ENCODE assay signal across 9 mouse cellular contexts in genomic region chr16:17807192-17808009, GRCm38 (mm10). TPM values are rescaled to one million over a fixed set of nuclear protein-coding genes. Genes with fewer than 3 reads are reported as not detected.
A peak's percentile ranks its signal among the peaks of the same experiment; 100 is the strongest.
DNase-seq lines count a peak whose midpoint lies in the region; ATAC-seq and TF ChIP-seq lines count a peak whose summit lies in the region.
"Had no signal": no experiment of that assay in that cellular context is flagged by ENCODE, and none has a peak within 500 bp of the region (broad histone marks: within the 10 kb centered on the region; RNA-seq: fewer than 3 reads in every experiment).

No protein-coding gene starts in this region.

- WGBS in forebrain, embryonic 13.5 days: 2% methylated on average over 73 of the region's 73 CpGs
- 13% methylated on average over 68 of the region's 73 CpGs for WGBS in heart, postnatal 0 days
- WGBS in liver, embryonic 13.5 days (ENCODE audit: insufficient replicate concordance): 4% methylated on average over 73 of the region's 73 CpGs
- WGBS in neural tube, embryonic 11.5 days: 2% methylated on average over 72 of the region's 73 CpGs
- 12% methylated on average over 73 of the region's 73 CpGs for WGBS in stomach, embryonic 15.5 days

- peak overlapping the region; percentile 92 for H3K9ac ChIP-seq in forebrain, embryonic 13.5 days
- peak overlapping the region; percentile 18 for H3K9ac ChIP-seq in heart, postnatal 0 days (replicated peaks; ENCODE audit: low read depth, low read length)
- peak overlapping the region; percentile 66 for H3K9ac ChIP-seq in liver, embryonic 13.5 days
- H3K9ac ChIP-seq in neural tube, embryonic 11.5 days (ENCODE audit: low read length): peak overlapping the region; percentile 83
- H3K9ac ChIP-seq in stomach, embryonic 15.5 days: peak overlapping the region; percentile 14

- no peaks in the 10 kb centered on the region for H3K9me3 ChIP-seq in forebrain, embryonic 13.5 days (replicated peaks)
- no peaks in the 10 kb centered on the region for H3K9me3 ChIP-seq in heart, postnatal 0 days (replicated peaks; ENCODE audit: control insufficient read depth, low read length)
- H3K9me3 ChIP-seq in liver, embryonic 13.5 days (replicated peaks): no peaks in the 10 kb centered on the region
- H3K9me3 ChIP-seq in neural tube, embryonic 11.5 days (ENCODE audit: control insufficient read depth, low read length): no peaks in the 10 kb centered on the region
- no peaks in the 10 kb centered on the region for H3K9me3 ChIP-seq in stomach, embryonic 15.5 days

- peak overlapping the region; percentile 77 for H3K27ac ChIP-seq in forebrain, embryonic 13.5 days
- H3K27ac ChIP-seq in heart, postnatal 0 days (ENCODE audit: low read depth): no peak overlapping the region
- H3K27ac ChIP-seq in liver, embryonic 13.5 days: no peak overlapping the region
- H3K27ac ChIP-seq in neural tube, embryonic 11.5 days (ENCODE audit: low read depth, low read length): peak overlapping the region; percentile 60
- no peak overlapping the region for H3K27ac ChIP-seq in stomach, embryonic 15.5 days

- TF ChIP-seq EP300 in heart, postnatal 0 days (IDR thresholded peaks at IDR 0.05; ENCODE audit: low read depth): no peak

- no peak for TF ChIP-seq CTCF in heart, postnatal 0 days (IDR thresholded peaks at IDR 0.05; ENCODE audit: low read depth)

- peak overlapping the region; percentile 65 for H3K4me3 ChIP-seq in forebrain, embryonic 13.5 days
- H3K4me3 ChIP-seq in heart, postnatal 0 days (ENCODE audit: low read depth, low read length): peak overlapping the region; percentile 44
- H3K4me3 ChIP-seq in liver, embryonic 13.5 days (replicated peaks): peak overlapping the region; percentile 56
- H3K4me3 ChIP-seq in neural tube, embryonic 11.5 days (ENCODE audit: low read depth, low read length): peak overlapping the region; percentile 55
- H3K4me3 ChIP-seq in stomach, embryonic 15.5 days (replicated peaks): peak overlapping the region; percentile 44

- DNase-seq in CD4-positive helper T cell, adult 2 months (ENCODE audit: low read depth, low spot score): peak; percentile 90
- peak; percentile 78 for DNase-seq in c-Kit-positive CD71-negative TER-119-negative erythroid progenitor cells, embryonic 14.5 days (ENCODE audit: low read depth)
- DNase-seq in heart, postnatal 0 days (ENCODE audit: low spot score): peak; percentile 67
- peak; percentile 82 to 91 for DNase-seq in kidney, postnatal 36 days
- peak; percentile 64 for DNase-seq in liver, embryonic 13.5 days
- DNase-seq in neural tube, embryonic 11.5 days (ENCODE audit: low spot score): peak; percentile 94

- peak overlapping the region; percentile 97 for H3K4me2 ChIP-seq in forebrain, embryonic 13.5 days
- H3K4me2 ChIP-seq in heart, postnatal 0 days (ENCODE audit: low read depth, low read length): peak overlapping the region; percentile 76
- H3K4me2 ChIP-seq in liver, embryonic 13.5 days: peak overlapping the region; percentile 77
- peak overlapping the region; percentile 97 for H3K4me2 ChIP-seq in neural tube, embryonic 11.5 days (ENCODE audit: low read depth)
- peak overlapping the region; percentile 82 for H3K4me2 ChIP-seq in stomach, embryonic 15.5 days

- H3K27me3 ChIP-seq in forebrain, embryonic 13.5 days: peaks cover 73% of the 10 kb centered on the region
- H3K27me3 ChIP-seq in heart, postnatal 0 days (ENCODE audit: control insufficient read depth, insufficient read depth, low read length): peaks cover 48% of the 10 kb centered on the region
- H3K27me3 ChIP-seq in liver, embryonic 13.5 days: peaks cover 96% of the 10 kb centered on the region
- peaks cover 58% of the 10 kb centered on the region for H3K27me3 ChIP-seq in neural tube, embryonic 11.5 days (ENCODE audit: control insufficient read depth, insufficient read depth, low read length)
- peaks cover 44% of the 10 kb centered on the region for H3K27me3 ChIP-seq in stomach, embryonic 15.5 days (replicated peaks)

- H3K36me3 ChIP-seq in forebrain, embryonic 13.5 days (ENCODE audit: poor library complexity, severe bottlenecking): no peaks in the 10 kb centered on the region
- H3K36me3 ChIP-seq in heart, postnatal 0 days (replicated peaks; ENCODE audit: control insufficient read depth, insufficient read depth, low read length): no peaks in the 10 kb centered on the region
- no peaks in the 10 kb centered on the region for H3K36me3 ChIP-seq in liver, embryonic 13.5 days
- H3K36me3 ChIP-seq in neural tube, embryonic 11.5 days (ENCODE audit: control insufficient read depth, insufficient read depth, low read length): 0 out of 2 replicates have a peak, but pooled peaks cover 3% of the 10 kb centered on the region
- peaks cover 10% of the 10 kb centered on the region for H3K36me3 ChIP-seq in stomach, embryonic 15.5 days

- peaks cover 47% of the 10 kb centered on the region for H3K4me1 ChIP-seq in forebrain, embryonic 13.5 days
- H3K4me1 ChIP-seq in heart, postnatal 0 days (ENCODE audit: control insufficient read depth, insufficient read depth): peaks cover 17% of the 10 kb centered on the region
- peaks cover 48% of the 10 kb centered on the region for H3K4me1 ChIP-seq in liver, embryonic 13.5 days (replicated peaks)
- H3K4me1 ChIP-seq in neural tube, embryonic 11.5 days (ENCODE audit: control insufficient read depth, insufficient read depth, low read length): peaks cover 44% of the 10 kb centered on the region
- peaks cover 63% of the 10 kb centered on the region for H3K4me1 ChIP-seq in stomach, embryonic 15.5 days

- ATAC-seq in forebrain, embryonic 13.5 days: peak; percentile 92
- peak; percentile 75 for ATAC-seq in heart, postnatal 0 days (ENCODE audit: insufficient read depth, low read depth)
- ATAC-seq in liver, embryonic 13.5 days (ENCODE audit: low read depth): peak; percentile 69
- ATAC-seq in neural tube, embryonic 11.5 days (ENCODE audit: insufficient read depth, low FRiP score, low TSS enrichment): peak; percentile 86
- peak; percentile 62; the same call in 1 of the 2 replicates for ATAC-seq in stomach, embryonic 15.5 days (ENCODE audit: insufficient read depth, low FRiP score, low read depth)

RNA-seq across cellular contexts. Expression of gene Scarf2, which starts 10.3 kb away (rescaled TPM):
- 0.76 and 1.1 TPM in 2 replicates for polyA plus RNA-seq in forebrain, embryonic 13.5 days (2015; fragmentation: Nextera tagmentation; extraction: Ambion mirVana)
- 19.3 and 25.4 TPM in 2 replicates for total RNA-seq in heart, postnatal 0 days (2014; rRNA removed; ENCODE audit: low replicate concordance)
- 2.6 and 2.8 TPM in 2 replicates for polyA plus RNA-seq in heart, postnatal 0 days (2015; fragmentation: Nextera tagmentation; extraction: Ambion mirVana)
- 1.0 TPM in 2 replicates for polyA plus RNA-seq in liver, embryonic 13.5 days (2015; fragmentation: Nextera tagmentation; extraction: Ambion mirVana)
- polyA plus RNA-seq in neural tube, embryonic 11.5 days (2014; fragmentation: Nextera tagmentation; extraction: Ambion mirVana): 9.5 and 13.1 TPM in 2 replicates
- polyA plus RNA-seq in stomach, embryonic 15.5 days (2015; fragmentation: Nextera tagmentation; extraction: Ambion mirVana): 15.8 and 18.5 TPM in 2 replicates
- total RNA-seq: CH12.LX had no signal

RNA-seq across cellular contexts. Expression of gene B830017H08Rik, which starts 25.5 kb away (rescaled TPM):
- 0.27 and 0.55 TPM in 2 replicates for polyA plus RNA-seq in forebrain, embryonic 13.5 days (2015; fragmentation: Nextera tagmentation; extraction: Ambion mirVana)
- total RNA-seq in heart, postnatal 0 days (2014; rRNA removed; ENCODE audit: low replicate concordance): not detected in 2 replicates
- polyA plus RNA-seq in heart, postnatal 0 days (2015; fragmentation: Nextera tagmentation; extraction: Ambion mirVana): not detected in 2 replicates
- not detected in 2 replicates for polyA plus RNA-seq in liver, embryonic 13.5 days (2015; fragmentation: Nextera tagmentation; extraction: Ambion mirVana)
- 0.19 and 0.36 TPM in 2 replicates for polyA plus RNA-seq in neural tube, embryonic 11.5 days (2014; fragmentation: Nextera tagmentation; extraction: Ambion mirVana)
- not detected in 2 replicates for polyA plus RNA-seq in stomach, embryonic 15.5 days (2015; fragmentation: Nextera tagmentation; extraction: Ambion mirVana)

RNA-seq across cellular contexts. Expression of gene Car15, which starts 30.8 kb away (rescaled TPM):
- polyA plus RNA-seq in forebrain, embryonic 13.5 days (2015; fragmentation: Nextera tagmentation; extraction: Ambion mirVana): 4.5 and 6.1 TPM in 2 replicates
- total RNA-seq in heart, postnatal 0 days (2014; rRNA removed; ENCODE audit: low replicate concordance): 0.27 and 1.1 TPM in 2 replicates
- 0.25 and 0.44 TPM in 2 replicates for polyA plus RNA-seq in heart, postnatal 0 days (2015; fragmentation: Nextera tagmentation; extraction: Ambion mirVana)
- polyA plus RNA-seq in liver, embryonic 13.5 days (2015; fragmentation: Nextera tagmentation; extraction: Ambion mirVana): 0.54 and 0.59 TPM in 2 replicates
- polyA plus RNA-seq in neural tube, embryonic 11.5 days (2014; fragmentation: Nextera tagmentation; extraction: Ambion mirVana): 3.2 and 3.4 TPM in 2 replicates
- polyA plus RNA-seq in stomach, embryonic 15.5 days (2015; fragmentation: Nextera tagmentation; extraction: Ambion mirVana): 2.6 and 2.7 TPM in 2 replicates

RNA-seq across cellular contexts. Expression of gene Klhl22, which starts 48.0 kb away (rescaled TPM):
- 53.4 and 55.6 TPM in 2 replicates for polyA plus RNA-seq in forebrain, embryonic 13.5 days (2015; fragmentation: Nextera tagmentation; extraction: Ambion mirVana)
- 42.0 and 47.4 TPM in 2 replicates for total RNA-seq in heart, postnatal 0 days (2014; rRNA removed; ENCODE audit: low replicate concordance)
- 21.7 and 23.0 TPM in 2 replicates for polyA plus RNA-seq in heart, postnatal 0 days (2015; fragmentation: Nextera tagmentation; extraction: Ambion mirVana)
- polyA plus RNA-seq in liver, embryonic 13.5 days (2015; fragmentation: Nextera tagmentation; extraction: Ambion mirVana): 14.3 TPM in 2 replicates
- 62.1 and 62.4 TPM in 2 replicates for polyA plus RNA-seq in neural tube, embryonic 11.5 days (2014; fragmentation: Nextera tagmentation; extraction: Ambion mirVana)
- 57.4 and 57.6 TPM in 2 replicates for polyA plus RNA-seq in stomach, embryonic 15.5 days (2015; fragmentation: Nextera tagmentation; extraction: Ambion mirVana)
- total RNA-seq: CH12.LX had no signal

Comparison
In these comparisons a context has a peak if more than half of its experiments do, and no peak if none do; other contexts are left out.
1. H3K27ac ChIP-seq: peak in forebrain, embryonic 13.5 days (single experiment) and neural tube, embryonic 11.5 days (single experiment); none in heart, postnatal 0 days (single experiment), liver, embryonic 13.5 days (single experiment) and stomach, embryonic 15.5 days (single experiment).
2. H3K9ac ChIP-seq: peak in every context shown above with its lines; median percentile 92 in forebrain, embryonic 13.5 days; 83 in neural tube, embryonic 11.5 days; 66 in liver, embryonic 13.5 days; 18 in heart, postnatal 0 days; 14 in stomach, embryonic 15.5 days.
3. Peak in every context shown above with its lines, with median percentiles within 50 percentile points of each other: DNase-seq, ATAC-seq, H3K4me2 ChIP-seq and H3K4me3 ChIP-seq.